Mouse (Mus musculus) midbrain, embryonic 11.5 days (tissue): ENCODE measurements at regions not wholly inside any gene's neighbourhood (a gene's known extent, or its start where the extent isn't known, plus 50 kb on each side); places are given as distances from the start of the nearest gene placed in this dataset.
A peak's percentile ranks its signal among the peaks of the same experiment; 100 is the strongest.

Experiments used
- ATAC-seq: fragments of 200-750 bp; cut with Nextera tagmentation; 2 replicates; pipeline ENCODE4 v1.8.0; 2017; ENCODE audit warnings: moderate TSS enrichment, moderate library complexity; ENCODE audit not compliant: low FRiP score
- DNase-seq: peaks from one replicate; pipeline ENCODE4 v3.0.0; 2015; ENCODE audit warnings: low spot score; ENCODE audit errors: missing footprints
- H3K27ac ChIP-seq: fragments of 300-500 bp; sonication (generic); 2 replicates; pipeline ENCODE4 v1.5.1; 2014; ENCODE audit warnings: low read depth, low read length
- H3K27me3 ChIP-seq: fragments of 300-500 bp; sonication (generic); 2 replicates; pipeline ENCODE4 v1.6.1; 2014; ENCODE audit warnings: mild to moderate bottlenecking, low read length, moderate library complexity, mixed read lengths; ENCODE audit not compliant: control insufficient read depth, insufficient read depth
- H3K36me3 ChIP-seq: fragments of 300-500 bp; sonication (generic); 2 replicates; pipeline ENCODE4 v1.6.1; 2014; ENCODE audit warnings: mild to moderate bottlenecking, low read length, moderate library complexity, mixed read lengths; ENCODE audit not compliant: control insufficient read depth, insufficient read depth
- H3K4me1 ChIP-seq: fragments of 300-500 bp; sonication (generic); 2 replicates; pipeline ENCODE4 v1.6.1; 2014; ENCODE audit warnings: low read length; ENCODE audit not compliant: control insufficient read depth, insufficient read depth
- H3K4me2 ChIP-seq: fragments of 300-500 bp; sonication (generic); 2 replicates; pipeline ENCODE4 v1.6.1; 2014; ENCODE audit warnings: mild to moderate bottlenecking, moderate library complexity
- H3K4me3 ChIP-seq: fragments of 300-500 bp; sonication (generic); 2 replicates; pipeline ENCODE4 v1.5.1; 2014; ENCODE audit warnings: low read depth, low read length
- H3K9ac ChIP-seq: fragments of 300-500 bp; sonication (generic); 2 replicates; pipeline ENCODE4 v1.6.1; 2014; ENCODE audit warnings: low read length
- H3K9me3 ChIP-seq: fragments of 300-500 bp; sonication (generic); 2 replicates; pipeline ENCODE4 v1.6.1; 2016; ENCODE audit warnings: low read length; ENCODE audit not compliant: control insufficient read depth
- WGBS: fragments of 180-500 bp; shearing (Covaris S2); extraction: QIAGEN DNeasy Blood & Tissue Kit; methylation state at CpG from one replicate; pipeline ENCODE4 v1.1.7; 2014; 5-methylcytosine and 5-hydroxymethylcytosine counted together

DNA sequence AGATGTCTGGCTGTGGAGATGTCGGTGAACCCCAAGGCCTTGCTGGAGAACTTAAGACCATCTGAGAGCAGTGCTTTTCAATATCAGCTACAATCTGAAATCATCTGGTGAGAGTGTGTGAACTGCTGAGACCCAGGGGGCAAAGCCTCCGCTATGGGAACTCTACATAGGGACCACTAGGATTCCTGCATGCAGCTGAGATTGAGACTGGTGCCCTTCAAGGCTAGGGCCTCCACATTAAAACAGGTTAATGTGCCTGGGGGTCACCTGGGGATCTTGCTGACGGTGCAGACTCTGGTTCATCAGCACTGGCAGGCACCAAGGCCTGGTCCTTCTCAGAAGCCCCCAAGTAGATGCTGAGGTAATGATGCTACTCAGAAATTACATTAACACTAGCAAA is 154.6 kb downstream of the Kdr start:
- no peaks in the 10 kb centered on the region for H3K36me3 ChIP-seq
- ATAC-seq (no peak), DNase-seq (peak; percentile 14)
- H3K9ac ChIP-seq = no peak overlapping the region
- H3K4me1 ChIP-seq = no peaks in the 10 kb centered on the region
- 83% methylated on average over 3 of the region's 3 CpGs for WGBS
- no peaks in the 10 kb centered on the region for H3K27me3 ChIP-seq
- no peaks in the 10 kb centered on the region for H3K9me3 ChIP-seq
- no peak overlapping the region for H3K4me3 ChIP-seq
- H3K4me2 ChIP-seq = no peak overlapping the region
- no peak overlapping the region for H3K27ac ChIP-seq

DNA sequence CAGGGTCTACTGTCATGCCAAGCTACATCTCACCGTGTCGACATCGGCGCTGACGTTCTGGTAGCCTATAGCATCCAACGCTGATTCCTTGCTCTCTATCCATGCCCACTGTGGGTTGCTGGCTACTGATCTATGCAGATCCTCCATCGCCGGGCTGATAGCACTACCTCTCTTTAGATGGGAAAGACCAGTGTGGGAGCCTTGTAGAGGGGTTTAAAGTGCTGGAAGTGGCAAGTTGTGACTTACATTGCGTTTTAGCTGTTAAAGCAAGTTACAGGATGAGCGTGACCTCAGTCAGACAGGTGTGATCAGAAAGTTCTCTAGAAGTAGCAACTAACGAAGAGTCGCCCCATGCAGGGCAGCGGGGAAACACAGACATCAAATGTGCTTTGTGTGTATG is 160.9 kb downstream of the Kdr start:
- H3K9ac ChIP-seq = no peak overlapping the region
- WGBS = 93% methylated on average over 13 of the region's 13 CpGs

DNA sequence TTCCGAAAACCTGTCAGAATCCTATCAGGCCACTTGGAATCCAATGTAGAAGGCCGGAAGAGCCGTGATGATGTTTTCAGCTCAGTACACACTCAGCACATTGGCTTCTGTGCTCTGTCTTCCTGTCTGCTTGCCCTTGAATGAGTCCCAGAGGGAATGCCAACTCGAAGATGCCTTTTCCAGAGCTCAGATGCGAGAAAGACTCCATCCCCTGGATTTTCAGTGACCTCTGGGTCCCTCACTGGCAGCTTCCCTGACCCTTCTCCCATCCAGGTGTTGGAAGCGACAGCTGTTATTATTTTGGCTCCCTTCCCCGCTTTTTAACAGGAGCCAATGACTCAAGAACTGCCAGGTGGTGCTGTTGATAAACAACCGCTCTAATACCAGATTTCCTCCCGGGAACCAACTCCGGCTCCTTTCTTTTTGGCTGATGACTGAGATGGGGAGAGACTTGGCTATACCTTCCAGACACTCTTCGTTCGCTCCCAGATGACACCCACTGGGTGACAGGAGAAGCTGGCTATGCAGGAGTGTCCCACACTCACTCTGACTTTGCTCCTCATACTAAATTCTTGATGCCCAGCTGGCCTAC is 163.8 kb downstream of the Kdr start:
- peak; percentile 54 for DNase-seq
- 86% methylated on average over 12 of the region's 12 CpGs for WGBS
- Histone ChIP-seq H3K27ac (no peak overlapping the region), H3K4me1 (no peaks in the 10 kb centered on the region), H3K9ac (no peak overlapping the region), H3K9me3 (no peaks in the 10 kb centered on the region), H3K4me2 (no peak overlapping the region), H3K36me3 (no peaks in the 10 kb centered on the region), H3K27me3 (no peaks in the 10 kb centered on the region), H3K4me3 (no peak overlapping the region)
- ATAC-seq = no peak

More for the DNA sequence above, 160.9 kb downstream of the Kdr start:
- Histone ChIP-seq H3K27ac (no peak overlapping the region), H3K4me2 (no peak overlapping the region), H3K27me3 (no peaks in the 10 kb centered on the region), H3K9me3 (no peaks in the 10 kb centered on the region), H3K36me3 (no peaks in the 10 kb centered on the region), H3K4me1 (no peaks in the 10 kb centered on the region), H3K4me3 (no peak overlapping the region)
- DNase-seq (peak; percentile 71), ATAC-seq (no peak)

DNA sequence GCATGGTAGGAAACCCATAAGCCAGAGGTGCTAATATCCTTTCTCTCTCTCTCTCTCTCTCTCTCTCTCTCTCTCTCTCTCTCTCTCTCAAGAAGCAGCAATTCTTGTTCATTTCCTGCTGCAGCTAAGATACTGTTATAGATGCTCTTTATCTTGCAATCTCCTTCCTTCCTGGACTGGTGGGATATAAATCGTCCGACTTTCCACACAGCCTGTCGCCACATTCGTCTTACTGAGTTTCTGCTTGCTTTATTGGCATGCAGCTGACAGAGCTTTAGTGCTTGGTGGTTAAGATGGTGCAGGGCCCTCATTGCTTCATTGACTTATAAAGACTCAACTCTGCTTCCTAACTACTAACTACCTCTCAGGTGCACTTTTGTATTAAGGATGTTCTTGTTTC is 165.6 kb downstream of the Kdr start:
- H3K4me3 ChIP-seq = no peak overlapping the region

DNA sequence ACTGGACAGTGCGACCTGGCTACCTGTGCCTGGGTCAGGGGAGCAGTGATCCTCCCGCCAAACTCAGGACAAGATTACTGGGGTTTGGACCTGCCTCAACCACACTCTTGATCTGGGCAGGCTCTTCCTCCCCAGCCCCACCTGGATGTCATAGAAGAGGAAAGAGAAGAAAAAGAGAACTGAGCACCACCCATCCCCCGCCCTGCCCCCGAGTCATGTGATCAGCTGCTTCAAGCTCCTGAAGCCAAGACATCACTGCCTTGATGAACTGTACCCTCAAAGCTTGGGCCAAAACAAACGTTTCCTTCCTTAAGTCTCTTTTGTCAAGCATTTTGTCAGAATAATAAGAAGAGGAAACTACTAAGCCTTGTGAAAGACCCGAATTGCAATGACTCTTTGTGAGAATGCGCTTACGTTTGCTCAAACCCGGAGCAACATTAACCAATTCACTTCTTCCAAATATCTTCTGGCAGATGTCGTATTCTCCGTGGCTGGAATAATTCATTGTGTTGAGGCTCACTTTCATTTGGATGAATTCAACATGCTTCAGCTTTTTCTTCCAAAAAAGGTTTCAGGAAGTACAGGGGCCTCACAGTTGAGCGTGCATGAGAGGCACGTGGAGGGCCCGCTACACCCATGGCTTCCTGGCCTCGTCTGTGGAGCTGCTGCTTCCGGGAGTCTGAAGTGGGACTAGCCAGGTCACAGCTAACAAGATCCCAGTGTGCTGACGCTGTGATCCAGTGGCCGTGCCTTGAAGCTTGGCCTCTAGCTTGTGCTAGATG is 169.5 kb downstream of the Kdr start:
- H3K27ac ChIP-seq = no peak overlapping the region
- H3K27me3 ChIP-seq = no peaks in the 10 kb centered on the region
- H3K36me3 ChIP-seq = no peaks in the 10 kb centered on the region
- no peak overlapping the region for H3K9ac ChIP-seq
- ATAC-seq (no peak), DNase-seq (peak; percentile 77)
- H3K4me1 ChIP-seq = no peaks in the 10 kb centered on the region
- H3K9me3 ChIP-seq = no peaks in the 10 kb centered on the region
- 87% methylated on average over 18 of the region's 18 CpGs for WGBS
- H3K4me3 ChIP-seq = no peak overlapping the region
- H3K4me2 ChIP-seq = no peak overlapping the region

More for the DNA sequence above, 165.6 kb downstream of the Kdr start:
- Histone ChIP-seq H3K9ac (no peak overlapping the region), H3K4me2 (no peak overlapping the region), H3K27me3 (no peaks in the 10 kb centered on the region), H3K4me1 (no peaks in the 10 kb centered on the region), H3K27ac (no peak overlapping the region), H3K36me3 (no peaks in the 10 kb centered on the region), H3K9me3 (no peaks in the 10 kb centered on the region)
- ATAC-seq (no peak), DNase-seq (no peak)
- 92% methylated on average over 4 of the region's 4 CpGs for WGBS

DNA sequence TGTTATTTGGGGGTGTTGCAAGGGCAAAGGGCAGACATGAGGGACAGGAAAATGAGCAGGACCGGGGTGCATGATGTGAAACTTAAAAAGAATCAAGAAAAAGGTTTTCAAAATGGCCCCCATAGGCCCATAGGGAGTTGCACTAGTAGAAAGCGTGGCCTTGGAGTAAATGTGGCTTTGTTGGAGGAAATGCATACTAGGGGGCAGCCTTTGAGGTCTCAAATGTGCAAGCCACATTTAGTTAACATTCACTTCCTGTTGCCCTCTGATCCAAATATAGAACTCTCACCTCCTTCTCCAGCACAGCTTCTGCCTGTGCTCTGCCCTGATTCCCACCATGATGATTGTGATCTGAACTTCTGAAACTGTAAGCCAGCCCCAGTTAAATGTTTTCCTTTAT is 173.2 kb downstream of the Kdr start:
- H3K4me1 ChIP-seq = no peaks in the 10 kb centered on the region
- H3K9ac ChIP-seq = no peak overlapping the region
- DNase-seq (peak; percentile 12), ATAC-seq (no peak)
- H3K4me2 ChIP-seq = no peak overlapping the region
- no peaks in the 10 kb centered on the region for H3K9me3 ChIP-seq
- no peak overlapping the region for H3K4me3 ChIP-seq
- 67% methylated on average over 2 of the region's 2 CpGs for WGBS
- H3K36me3 ChIP-seq = no peaks in the 10 kb centered on the region
- no peak overlapping the region for H3K27ac ChIP-seq
- no peaks in the 10 kb centered on the region for H3K27me3 ChIP-seq

DNA sequence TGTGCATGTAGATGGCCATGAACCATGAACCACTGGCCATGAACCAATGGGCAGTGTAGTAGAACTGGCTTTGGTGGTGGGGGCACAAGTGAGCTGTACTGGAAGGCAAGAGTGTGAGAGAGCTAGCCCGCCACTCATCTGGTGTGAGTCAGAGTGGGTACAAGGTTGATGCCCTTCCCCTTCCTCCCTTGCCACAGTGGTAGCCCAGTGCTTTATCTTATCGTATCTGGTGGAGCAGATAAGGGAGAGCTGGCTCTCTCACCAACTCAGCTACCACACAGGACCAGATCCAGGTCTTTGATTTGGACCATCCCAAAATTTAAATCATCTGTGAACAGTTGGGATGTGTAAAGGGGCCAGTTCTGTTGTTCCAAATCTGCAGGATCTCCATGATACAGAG is 173.9 kb downstream of the Kdr start:
- Histone ChIP-seq H3K4me3 (no peak overlapping the region), H3K27ac (no peak overlapping the region), H3K36me3 (no peaks in the 10 kb centered on the region), H3K4me2 (no peak overlapping the region), H3K9ac (no peak overlapping the region), H3K4me1 (no peaks in the 10 kb centered on the region), H3K9me3 (no peaks in the 10 kb centered on the region), H3K27me3 (no peaks in the 10 kb centered on the region)
- ATAC-seq = no peak
- DNase-seq = peak; percentile 8
- WGBS = 93% methylated on average over 2 of the region's 2 CpGs

DNA sequence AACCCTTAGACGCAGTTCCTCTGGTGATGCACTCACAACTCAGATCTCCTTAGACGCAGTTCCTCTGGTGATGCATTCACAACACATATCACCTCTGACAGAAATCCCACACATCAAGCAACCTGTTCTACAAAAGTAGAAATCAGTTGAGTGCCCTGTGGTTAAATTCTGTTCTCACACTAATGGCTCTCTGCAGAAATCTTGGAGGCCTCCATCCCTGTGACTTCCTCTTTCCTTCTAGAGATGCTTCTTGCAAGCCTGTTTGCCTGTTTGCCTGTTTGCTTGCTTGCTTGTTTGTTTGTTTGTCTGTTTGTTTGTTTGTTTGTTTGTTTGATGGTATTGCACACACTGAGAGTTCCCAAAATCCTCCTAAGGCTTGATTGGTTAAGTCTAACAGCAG is 175.2 kb downstream of the Kdr start:
- H3K4me3 ChIP-seq = no peak overlapping the region
- no peaks in the 10 kb centered on the region for H3K9me3 ChIP-seq
- 98% methylated on average over 2 of the region's 2 CpGs for WGBS
- H3K27ac ChIP-seq = no peak overlapping the region
- no peaks in the 10 kb centered on the region for H3K27me3 ChIP-seq
- no peak for DNase-seq
- no peak overlapping the region for H3K9ac ChIP-seq
- H3K4me2 ChIP-seq = no peak overlapping the region
- no peak for ATAC-seq
- no peaks in the 10 kb centered on the region for H3K36me3 ChIP-seq
- H3K4me1 ChIP-seq = no peaks in the 10 kb centered on the region

DNA sequence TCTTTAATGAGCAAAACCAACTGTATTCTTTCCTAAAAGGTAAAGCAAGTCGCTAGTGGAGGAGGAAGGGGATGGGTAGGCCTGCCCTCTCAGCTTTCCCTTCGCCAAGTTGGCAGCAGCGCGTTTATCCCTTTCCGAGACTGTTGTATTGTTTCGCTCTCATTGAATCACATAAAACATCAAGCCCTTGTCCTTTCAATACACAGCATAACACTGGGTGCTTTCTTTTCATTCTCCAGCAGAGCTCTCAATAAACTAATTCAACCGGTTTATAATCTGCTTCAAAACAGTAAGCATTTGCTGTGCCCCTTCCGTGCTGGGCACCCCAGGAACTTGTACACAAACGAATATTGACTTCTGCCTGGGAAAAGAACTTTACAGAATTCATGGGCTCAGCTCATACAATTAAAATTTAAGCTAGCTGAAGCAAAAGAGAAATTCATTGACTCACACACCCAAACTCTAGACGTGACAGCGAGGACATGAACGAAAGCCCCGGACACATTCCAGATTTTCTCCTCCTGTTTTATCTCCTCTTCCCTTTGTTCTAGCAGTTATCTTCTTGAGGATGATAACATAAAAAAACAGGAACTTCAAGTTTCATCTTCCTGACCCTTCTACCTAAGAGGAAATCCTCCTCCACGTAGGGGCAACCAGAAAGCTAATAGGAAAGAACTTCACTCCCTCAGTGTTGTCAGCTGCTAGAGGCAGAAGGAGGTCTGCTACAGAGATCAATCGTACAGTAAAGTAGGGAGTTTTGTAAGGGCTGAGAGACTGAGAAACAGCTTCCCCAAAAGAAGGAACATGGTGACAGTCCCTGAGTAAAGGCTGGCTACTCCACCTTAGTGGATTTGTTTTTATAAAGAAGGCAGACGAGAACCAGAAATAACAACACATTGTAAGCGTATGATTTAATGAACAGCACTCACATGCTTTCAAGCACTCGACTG is 177.9 kb downstream of the Kdr start:
- no peaks in the 10 kb centered on the region for H3K9me3 ChIP-seq
- H3K27me3 ChIP-seq = no peaks in the 10 kb centered on the region
- peak; percentile 81 for DNase-seq
- no peak for ATAC-seq
- no peak overlapping the region for H3K4me2 ChIP-seq
- H3K4me3 ChIP-seq = no peak overlapping the region
- H3K36me3 ChIP-seq = no peaks in the 10 kb centered on the region
- no peaks in the 10 kb centered on the region for H3K4me1 ChIP-seq
- WGBS = 69% methylated on average over 18 of the region's 18 CpGs
- no peak overlapping the region for H3K9ac ChIP-seq
- H3K27ac ChIP-seq = no peak overlapping the region
